Mouse (Mus musculus) gastrocnemius, postnatal 36 days (tissue): ENCODE data around the gene Plcl2. TPM values are rescaled to one million over a fixed set of nuclear protein-coding genes. Genes with fewer than 3 reads are reported as not detected.
"Not testable (repeated sequence)": the region's sequence is repeated elsewhere in the genome, so short reads cannot be mapped to it uniquely, and the experiment has no call there.

Experiments
- DNase-seq, 2 experiments: peaks; one replicate each; pipeline ENCODE4 v3.0.0; 2022
- intact Hi-C: fragments of 180-260 bp; cut with DNase I; formaldehyde crosslinking; loops from one replicate; pipeline ENCODE4 v1.15.1; 2025
- total RNA-seq, 2 experiments: library from RNA; stranded (reverse); gene quantifications; 2 replicates each; pipeline ENCODE4 v1.2.3; 2021

Plcl2 gene
- total RNA-seq, 2 experiments from 2014 or later = 27.5 to 31.2 TPM

- DNase-seq = no peak
- intact Hi-C loops = no loop called here
Observed at GRCm38 (mm10) chr17:50600178-50600577, 91.0 kb downstream of the Plcl2 start.

GRCm38 (mm10) chr17:50600696-50601095 lies 91.5 kb downstream of the Plcl2 start:
- intact Hi-C loops = no loop called here
- DNase-seq = no peak

GRCm38 (mm10) chr17:50606890-50607289 lies 97.7 kb downstream of the Plcl2 start:
- no peak for DNase-seq
- intact Hi-C loops = no loop called here

- intact Hi-C loops = no loop called here
- DNase-seq = no peak
Observed at GRCm38 (mm10) chr17:50609908-50610307, 100.7 kb downstream of the Plcl2 start.

GRCm38 (mm10) chr17:50620794-50621537 lies 111.8 kb downstream of the Plcl2 start:
- intact Hi-C loops = loop anchor here (10.0 kb wide), 1 partner anchor 174 kb away; no protein-coding TSS in a partner anchor
- no peak for DNase-seq

GRCm38 (mm10) chr17:50621996-50622395 lies 112.8 kb downstream of the Plcl2 start:
- intact Hi-C loops = loop anchor here (10.0 kb wide), 1 partner anchor 173 kb away; no protein-coding TSS in a partner anchor

GRCm38 (mm10) chr17:50625584-50625983 lies 116.4 kb downstream of the Plcl2 start:
- DNase-seq = no peak
- intact Hi-C loops = loop anchor here (5.0 to 10.0 kb wide), 3 partner anchors 169 to 208 kb away; no protein-coding TSS in a partner anchor

More at GRCm38 (mm10) chr17:50621996-50622395, 112.8 kb downstream of the Plcl2 start:
- no peak for DNase-seq

GRCm38 (mm10) chr17:50627658-50628057 lies 118.5 kb downstream of the Plcl2 start:
- intact Hi-C loops = loop anchor here (2.0 to 10.0 kb wide), 4 partner anchors 119 to 210 kb away; partner anchors contain the start of gene Plcl2
- no peak for DNase-seq

- DNase-seq = no peak
- intact Hi-C loops = loop anchor here (2.0 to 10.0 kb wide), 4 partner anchors 120 to 211 kb away; partner anchors contain the start of gene Plcl2
Observed at GRCm38 (mm10) chr17:50628716-50629115, 119.5 kb downstream of the Plcl2 start.

GRCm38 (mm10) chr17:50630992-50631391 lies 121.8 kb downstream of the Plcl2 start:
- intact Hi-C loops, DNase-seq: not testable (repeated sequence)

- intact Hi-C loops = no loop called here
- no peak for DNase-seq
Observed at GRCm38 (mm10) chr17:50634008-50634871, 125.0 kb downstream of the Plcl2 start.

- intact Hi-C loops = no loop called here
- DNase-seq = no peak
Observed at GRCm38 (mm10) chr17:50635961-50636585, 126.9 kb downstream of the Plcl2 start.

- intact Hi-C loops = no loop called here
- no peak for DNase-seq
Observed at GRCm38 (mm10) chr17:50638791-50639190, 129.6 kb downstream of the Plcl2 start.

- intact Hi-C loops = loop anchor here (5.0 kb wide), 1 partner anchor 1791 kb away; no protein-coding TSS in a partner anchor
Observed at GRCm38 (mm10) chr17:50641076-50641610, 131.9 kb downstream of the Plcl2 start.

GRCm38 (mm10) chr17:50641879-50642278 lies 132.7 kb downstream of the Plcl2 start:
- no peak for DNase-seq
- intact Hi-C loops = loop anchor here (5.0 kb wide), 1 partner anchor 1790 kb away; no protein-coding TSS in a partner anchor

More at GRCm38 (mm10) chr17:50641076-50641610, 131.9 kb downstream of the Plcl2 start:
- no peak for DNase-seq

GRCm38 (mm10) chr17:50643356-50643755 lies 134.2 kb downstream of the Plcl2 start:
- intact Hi-C loops = loop anchor here (5.0 kb wide), 1 partner anchor 1789 kb away; no protein-coding TSS in a partner anchor
- peak in 1 of 2 experiments; percentile 34 for DNase-seq

GRCm38 (mm10) chr17:50643989-50644388 lies 134.8 kb downstream of the Plcl2 start:
- no peak for DNase-seq
- intact Hi-C loops = loop anchor here (5.0 kb wide), 1 partner anchor 1788 kb away; no protein-coding TSS in a partner anchor

GRCm38 (mm10) chr17:50648141-50648540 lies 138.9 kb downstream of the Plcl2 start:
- intact Hi-C loops, DNase-seq: not testable (repeated sequence)

GRCm38 (mm10) chr17:50648757-50649419 lies 139.7 kb downstream of the Plcl2 start:
- intact Hi-C loops = no loop called here
- no peak for DNase-seq
